Mouse (Mus musculus): ENCODE measurements around the gene Nav2.

DNA sequence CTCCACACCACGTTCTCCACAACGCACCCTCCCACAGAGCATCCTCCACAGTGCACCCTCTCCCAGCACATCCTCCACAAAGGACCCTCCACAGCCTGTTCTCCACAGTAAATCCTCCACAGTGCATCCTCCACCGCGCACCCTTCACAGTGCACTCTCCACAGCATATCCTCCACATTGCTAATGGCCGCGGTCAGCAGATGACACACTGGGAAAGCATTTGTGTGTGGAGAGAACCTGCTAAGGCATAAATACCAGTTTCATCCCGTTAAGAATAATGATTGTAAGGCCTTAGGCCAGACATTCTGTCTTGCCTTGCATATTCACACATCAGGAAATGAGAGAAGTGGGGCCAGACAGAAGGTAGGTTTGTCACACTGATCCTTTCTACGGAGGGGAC, 219.7 kb downstream of the Nav2 start:
- TF ChIP-seq CTCF (IDR thresholded peaks at IDR 0.05; ENCODE audit: low read depth, low read length) (no peak), POLR2A (IDR thresholded peaks at IDR 0.05; ENCODE audit: insufficient read depth, low read length) (no peak), EP300 (IDR thresholded peaks at IDR 0.05; ENCODE audit: insufficient read depth, low read depth, low read length) (no peak)

All from ES-Bruce4 (cell line).